Mouse (Mus musculus) gastrocnemius, postnatal 4 days (tissue): ENCODE data around the gene Slc43a3. TPM values are rescaled to one million over a fixed set of nuclear protein-coding genes. Genes with fewer than 3 reads are reported as not detected.
A peak's percentile ranks its signal among the peaks of the same experiment; 100 is the strongest.
"Not testable (repeated sequence)": the region's sequence is repeated elsewhere in the genome, so short reads cannot be mapped to it uniquely, and the experiment has no call there.

Experiments used
- DNase-seq, 2 experiments: peaks; one replicate each; pipeline ENCODE4 v3.0.0; 2021 to 2022; ENCODE audit warnings: low spot score in 2 of 2, mixed read lengths in 2 of 2
- long read RNA-seq, 2 experiments: library from polyadenylated mRNA; stranded (forward); transcript quantifications; one replicate each; pipeline ENCODE4 v2.0.0; 2021
- total RNA-seq, 2 experiments: library from RNA; stranded (reverse); gene quantifications; 2 replicates each; pipeline ENCODE4 v1.2.3; 2021

Slc43a3 gene
- total RNA-seq, result 10 to 100 TPM; 29.4 to 29.7 TPM
- long read RNA-seq, experiment 1, transcript Slc43a3-201 (13 exons, 2,583 nt), result major isoform, 18 of 35 reads
- long read RNA-seq, experiment 1, partial matches to known transcripts, result 3 of 35 reads
- long read RNA-seq, experiment 1, other reads (novel, unspliced or antisense), result 14 of 35 reads
- long read RNA-seq, experiment 2, transcript Slc43a3-201 (13 exons, 2,583 nt), result major isoform, 15 of 38 reads
- long read RNA-seq, experiment 2, partial matches to known transcripts, result 8 of 38 reads
- long read RNA-seq, experiment 2, other reads (novel, unspliced or antisense), result 15 of 38 reads

GRCm38 (mm10) chr2:84936474-84937429, at the start of gene Slc43a3:
Gene Slc43a3, plus strand, starts transcription at chr2:84936579.
- peak; percentile 69 to 83 for DNase-seq

GRCm38 (mm10) chr2:84886821-84887281, 49.5 kb upstream of the Slc43a3 start:
- peak in 1 of 2 experiments; percentile 21 for DNase-seq

GRCm38 (mm10) chr2:84887411-84888271, 48.7 kb upstream of the Slc43a3 start:
- no peak for DNase-seq

DNA sequence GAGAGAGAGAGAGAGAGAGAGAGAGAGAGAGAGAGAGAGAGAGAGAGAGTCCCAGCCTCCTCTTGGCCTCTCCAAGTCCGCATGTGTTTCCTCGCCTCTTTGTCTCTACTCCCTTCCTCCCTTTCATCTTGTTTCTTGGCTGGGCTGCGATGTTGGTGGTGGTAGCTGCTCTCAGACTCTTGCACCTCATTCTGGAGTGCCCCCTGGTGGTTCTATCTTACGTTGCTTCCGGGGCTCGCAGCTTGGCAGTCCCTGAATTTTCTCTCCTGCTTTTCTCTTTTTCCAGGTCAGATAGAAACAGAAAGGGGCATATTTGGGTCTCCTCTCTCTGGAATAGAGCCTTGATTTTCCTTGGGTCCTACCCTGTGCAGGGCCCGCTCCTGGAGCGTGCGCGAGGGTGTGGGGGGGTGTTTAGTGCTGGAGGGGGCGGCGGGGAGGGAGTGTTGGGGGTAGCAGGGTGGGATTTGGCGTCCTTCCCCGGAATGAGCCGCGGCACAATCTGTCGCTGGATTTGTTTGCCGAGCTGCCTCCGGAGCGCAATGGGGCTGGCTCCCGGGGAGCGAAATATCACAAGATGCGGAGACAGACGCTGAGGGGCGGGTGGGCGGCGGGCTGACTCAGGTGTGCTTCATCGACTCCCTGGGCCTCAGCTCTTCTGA, 47.6 kb upstream of the Slc43a3 start:
- peak in 1 of 2 experiments; percentile 51 for DNase-seq

DNA sequence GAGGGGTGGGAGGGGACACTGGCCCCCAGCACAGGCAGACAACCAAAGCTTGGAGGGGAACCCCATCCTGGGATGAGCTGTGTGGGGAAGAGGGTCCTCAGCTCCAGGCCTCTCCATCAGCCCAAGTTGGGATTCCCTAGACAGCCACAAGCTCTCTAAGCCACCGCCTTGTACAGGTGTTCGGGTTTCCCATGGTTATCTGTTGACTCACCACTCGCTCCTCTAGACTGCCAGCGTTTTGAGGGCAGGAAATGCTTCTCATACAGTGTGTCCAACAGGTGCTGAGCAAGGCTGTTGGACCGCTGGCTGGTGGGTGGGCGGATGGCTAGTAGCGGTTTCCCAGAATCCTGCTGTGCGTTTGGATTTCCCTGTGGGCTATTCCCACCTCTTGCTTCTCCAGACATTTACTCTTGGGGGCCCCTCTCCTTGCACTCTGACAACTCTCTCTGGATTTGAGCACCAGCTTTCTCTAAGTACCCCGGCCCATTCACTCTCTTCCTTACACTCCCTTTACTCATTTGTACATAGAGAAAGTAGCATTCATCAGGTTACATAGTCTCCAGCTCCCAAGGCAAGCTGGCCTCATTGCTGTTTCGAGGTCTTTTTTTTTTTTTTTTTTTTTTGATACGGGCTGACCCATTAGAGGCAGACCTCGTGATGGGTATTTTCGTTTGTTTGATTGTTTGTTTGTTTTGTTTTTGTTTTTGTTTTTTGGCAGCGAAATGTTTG, 46.9 kb upstream of the Slc43a3 start:
- DNase-seq, result no peak

DNA sequence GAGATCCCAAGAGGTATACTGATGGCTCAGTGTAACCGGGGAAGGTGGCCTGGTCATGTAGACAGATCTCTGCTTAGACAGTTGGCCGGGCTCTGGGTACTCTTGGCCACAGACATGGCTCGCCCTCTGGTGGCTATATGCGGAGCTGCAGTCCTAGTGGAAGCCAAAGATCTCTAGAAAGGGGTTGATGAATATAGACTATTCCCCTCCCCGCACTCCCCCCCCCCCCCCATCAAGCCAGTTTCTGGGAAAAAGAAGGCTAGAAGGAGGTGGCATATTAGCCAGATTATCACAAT, 46.4 kb upstream of the Slc43a3 start:
- DNase-seq, result peak in 1 of 2 experiments; percentile 72

DNA sequence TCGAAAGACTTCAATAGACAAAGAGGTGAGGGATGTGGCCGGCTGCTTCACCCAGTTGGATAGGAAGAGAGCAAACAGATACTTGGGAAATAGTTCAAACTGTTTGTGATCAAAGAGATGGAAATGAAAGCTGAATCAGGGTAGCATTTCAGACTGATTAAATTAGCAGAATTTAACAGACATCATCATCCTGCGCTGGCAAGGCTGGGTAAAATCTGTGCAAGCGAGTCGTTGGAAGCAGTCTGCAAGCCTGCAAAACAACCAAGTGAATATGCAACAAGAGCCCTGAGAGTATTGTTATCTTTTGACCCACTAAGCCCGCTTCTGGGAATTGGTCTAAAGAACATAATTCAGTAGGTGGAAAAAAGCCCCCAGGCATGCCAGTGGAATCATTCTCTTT, 43.0 kb upstream of the Slc43a3 start:
- peak in 1 of 2 experiments; percentile 6 for DNase-seq

DNA sequence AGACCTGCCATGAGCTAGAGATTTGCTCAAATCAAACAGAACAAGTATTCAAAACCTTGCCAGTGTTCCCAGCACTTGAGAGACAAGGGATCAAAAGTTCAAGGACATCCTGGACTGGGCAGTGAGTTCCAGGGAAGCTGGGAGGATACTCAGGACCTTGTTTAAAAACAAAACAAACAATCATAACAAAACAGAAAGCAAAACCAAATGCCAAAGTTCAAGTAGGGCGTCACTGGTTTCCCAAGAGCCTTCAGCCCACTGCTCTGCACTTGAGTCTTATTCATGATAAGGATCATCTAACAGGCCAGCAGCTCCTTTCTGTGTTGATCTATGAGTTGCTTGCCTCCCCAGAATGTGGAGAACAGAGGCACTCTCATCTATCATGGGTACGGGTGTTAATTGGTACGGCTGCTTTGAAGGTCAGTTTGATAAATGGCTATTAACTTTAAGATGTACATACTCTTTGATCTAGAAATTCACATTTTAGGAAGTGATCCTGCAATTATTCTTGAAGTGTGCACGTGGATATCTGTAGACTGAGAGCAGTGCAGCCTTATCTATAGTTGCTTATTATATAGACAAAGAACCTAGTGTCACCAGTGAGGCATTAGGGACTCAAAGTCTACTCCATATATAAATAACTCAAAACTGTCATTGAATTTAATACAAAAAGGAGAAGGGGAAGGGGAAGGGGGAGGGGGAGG, 40.7 kb upstream of the Slc43a3 start:
- no peak for DNase-seq

GRCm38 (mm10) chr2:84896686-84897085, 39.7 kb upstream of the Slc43a3 start:
- not testable (repeated sequence) for DNase-seq

DNA sequence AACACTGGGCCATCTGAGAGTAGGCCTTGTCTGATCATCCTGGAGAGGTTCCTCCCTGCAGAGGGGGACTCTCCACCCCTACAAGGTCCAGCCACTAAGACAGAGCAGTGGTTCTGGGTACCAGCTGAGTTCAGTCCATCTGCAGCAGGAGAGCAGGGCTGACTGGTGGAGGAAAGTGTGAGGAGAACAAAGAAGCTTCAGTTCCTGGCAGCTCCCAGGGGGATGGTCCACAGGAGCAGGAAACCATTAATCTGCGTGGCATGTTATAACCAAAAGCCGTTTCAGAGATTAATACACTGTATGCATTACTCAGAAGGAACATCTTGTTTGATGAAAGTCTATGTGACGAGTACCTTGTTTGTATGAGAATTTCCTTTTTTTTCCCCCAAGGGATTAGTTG, 23.7 kb upstream of the Slc43a3 start:
- no peak for DNase-seq

DNA sequence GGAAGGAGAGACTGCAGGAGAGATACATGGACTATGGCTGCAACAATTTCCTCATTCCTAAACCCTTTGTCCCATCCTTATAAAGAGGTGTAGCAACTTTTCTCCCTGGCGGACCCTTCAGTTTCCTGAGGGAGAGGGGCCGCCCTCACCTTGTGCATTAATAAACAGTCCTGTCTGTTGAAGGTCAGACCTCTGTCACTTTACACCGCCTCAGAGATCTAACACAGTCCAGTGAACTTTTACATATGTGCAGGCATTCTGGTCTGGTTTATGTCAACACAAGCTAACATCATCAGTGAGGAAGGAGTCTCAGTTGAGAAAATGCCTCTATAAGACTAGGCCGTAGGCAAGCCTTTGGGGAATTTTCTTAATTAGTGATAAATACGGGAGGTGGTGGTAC, 22.5 kb upstream of the Slc43a3 start:
- no peak for DNase-seq

- no peak for DNase-seq
Measured at GRCm38 (mm10) chr2:84915330-84915729, 21.0 kb upstream of the Slc43a3 start.

DNA sequence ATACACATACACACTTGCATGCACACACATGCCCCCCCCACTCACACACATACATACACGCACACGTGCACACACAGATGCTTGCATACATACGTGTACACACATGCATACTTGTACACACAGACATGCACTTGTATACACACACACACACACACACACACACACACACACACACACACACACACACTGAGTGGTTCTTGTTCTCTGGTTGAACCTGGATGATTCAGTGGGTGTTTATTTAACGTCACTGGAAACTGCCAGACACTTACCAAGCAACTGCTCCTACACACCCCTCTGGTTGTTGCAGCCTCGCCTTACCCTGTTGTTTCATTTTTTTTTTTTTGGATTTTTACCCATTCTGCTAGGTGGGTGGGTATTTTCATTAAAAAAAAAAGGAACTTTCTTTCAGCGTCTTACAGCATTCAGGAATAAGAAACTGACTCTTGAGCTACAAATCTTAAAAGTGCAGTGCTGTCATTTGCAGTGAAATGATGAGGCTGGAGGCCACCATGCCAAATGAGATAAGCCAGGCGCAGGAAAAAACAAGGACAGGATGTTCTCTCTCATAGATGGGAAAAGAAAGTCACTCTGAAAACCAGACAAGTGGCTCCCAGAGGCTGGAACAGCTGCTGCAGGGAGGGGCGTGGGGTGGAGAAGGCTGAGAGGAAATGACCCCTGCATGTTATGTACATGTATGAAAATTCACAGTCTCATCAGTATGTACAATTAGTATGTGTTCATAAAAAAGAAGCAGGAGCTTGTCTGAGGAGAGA, 19.6 kb upstream of the Slc43a3 start:
- DNase-seq, result no peak

GRCm38 (mm10) chr2:84918188-84918587, 18.2 kb upstream of the Slc43a3 start:
- DNase-seq, result no peak

GRCm38 (mm10) chr2:84919601-84920108, 16.7 kb upstream of the Slc43a3 start:
- no peak for DNase-seq

DNA sequence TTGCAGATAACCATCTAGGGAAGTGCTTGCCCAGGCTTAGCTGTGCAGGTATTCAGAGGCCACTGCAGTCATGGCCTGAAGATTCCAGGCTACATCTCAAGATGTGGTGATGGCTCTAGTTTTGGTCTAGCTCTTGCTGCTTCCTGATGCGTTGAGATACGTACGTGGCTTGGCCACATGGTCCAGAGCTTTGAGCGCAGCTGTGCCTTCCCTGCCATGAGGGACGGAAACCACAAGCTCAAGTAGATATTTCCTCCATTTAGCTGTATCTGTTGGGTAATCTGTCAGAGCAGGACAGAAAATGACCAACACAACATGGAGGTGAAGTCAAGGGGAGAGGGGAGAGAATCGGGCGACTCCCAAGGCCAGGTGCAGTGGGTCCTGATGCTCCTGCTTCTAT, 6.2 kb upstream of the Slc43a3 start:
- DNase-seq, result no peak

- no peak for DNase-seq
Measured at GRCm38 (mm10) chr2:84933992-84934648, 2.3 kb upstream of the Slc43a3 start.

DNA sequence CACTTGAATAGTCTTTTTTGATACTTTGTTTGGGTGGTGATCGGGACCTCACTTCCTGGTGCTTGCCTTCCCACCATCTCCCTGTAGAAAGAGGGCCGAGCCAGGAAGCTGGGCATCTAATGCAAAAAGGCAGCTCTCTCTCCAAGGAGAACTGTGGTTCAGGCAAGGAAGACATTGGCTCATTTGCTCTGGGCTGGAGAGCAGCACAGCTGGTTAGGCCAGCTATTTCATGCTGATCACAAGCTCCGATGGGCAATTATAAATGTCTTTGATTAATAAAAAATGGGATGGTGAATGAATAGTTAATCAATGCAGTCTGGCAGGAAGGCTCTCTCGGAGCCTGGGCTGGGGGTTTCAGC, 1.8 kb upstream of the Slc43a3 start:
- no peak for DNase-seq
